Mouse (Mus musculus) forebrain, embryonic 16.5 days (tissue): ENCODE measurements around the gene Mcm7. TPM values are rescaled to one million over a fixed set of nuclear protein-coding genes. Genes with fewer than 3 reads are reported as not detected.
"Not testable (repeated sequence)": the region's sequence is repeated elsewhere in the genome, so short reads cannot be mapped to it uniquely, and the experiment has no call there.

Experiments used
- ATAC-seq: fragments of 200-750 bp; cut with Nextera tagmentation; 2 replicates; pipeline ENCODE4 v1.8.0; 2017; ENCODE audit warnings: mild to moderate bottlenecking, moderate library complexity
- H3K27ac ChIP-seq: fragments of 300-500 bp; sonication (generic); 2 replicates; pipeline ENCODE4 v1.5.1; 2014; ENCODE audit warnings: low read length, control low read depth
- H3K27me3 ChIP-seq: fragments of 300-500 bp; sonication (generic); replicated peaks from 2 replicates; pipeline ENCODE4 v1.6.1; 2014; ENCODE audit warnings: low read length; ENCODE audit not compliant: control insufficient read depth, insufficient read depth
- H3K36me3 ChIP-seq: fragments of 300-500 bp; sonication (generic); 2 replicates; pipeline ENCODE4 v1.6.1; 2014; ENCODE audit not compliant: control insufficient read depth, insufficient read depth
- H3K4me1 ChIP-seq: fragments of 300-500 bp; sonication (generic); replicated peaks from 2 replicates; pipeline ENCODE4 v1.6.1; 2014; ENCODE audit warnings: low read length; ENCODE audit not compliant: control insufficient read depth, insufficient read depth
- H3K4me2 ChIP-seq: fragments of 300-500 bp; sonication (generic); 2 replicates; pipeline ENCODE4 v1.6.1; 2014; ENCODE audit warnings: mild to moderate bottlenecking, low read length, control low read depth
- H3K4me3 ChIP-seq: fragments of 300-500 bp; sonication (generic); replicated peaks from 2 replicates; pipeline ENCODE4 v1.5.1; 2014; ENCODE audit warnings: mild to moderate bottlenecking, low read length, control low read depth
- H3K9ac ChIP-seq: fragments of 300-500 bp; sonication (generic); replicated peaks from 2 replicates; pipeline ENCODE4 v1.6.1; 2014; ENCODE audit warnings: low read depth, low read length, control low read depth
- H3K9me3 ChIP-seq: fragments of 300-500 bp; sonication (generic); 2 replicates; pipeline ENCODE4 v1.6.1; 2016; ENCODE audit warnings: low read length; ENCODE audit not compliant: control insufficient read depth
- WGBS: fragments of 180-500 bp; shearing (Covaris S2); extraction: QIAGEN DNeasy Blood & Tissue Kit; methylation state at CpG from one replicate; pipeline ENCODE4 v1.1.7; 2014; 5-methylcytosine and 5-hydroxymethylcytosine counted together
- polyA plus RNA-seq: library from polyadenylated mRNA; unstranded; fragments of >200 nt; fragmentation: Nextera tagmentation; extraction: Ambion mirVana; gene quantifications from 2 replicates; pipeline ENCODE4 v1.2.1, GENCODE M21; 2015

Mcm7 gene
- 173 and 191 TPM in 2 replicates for polyA plus RNA-seq

DNA sequence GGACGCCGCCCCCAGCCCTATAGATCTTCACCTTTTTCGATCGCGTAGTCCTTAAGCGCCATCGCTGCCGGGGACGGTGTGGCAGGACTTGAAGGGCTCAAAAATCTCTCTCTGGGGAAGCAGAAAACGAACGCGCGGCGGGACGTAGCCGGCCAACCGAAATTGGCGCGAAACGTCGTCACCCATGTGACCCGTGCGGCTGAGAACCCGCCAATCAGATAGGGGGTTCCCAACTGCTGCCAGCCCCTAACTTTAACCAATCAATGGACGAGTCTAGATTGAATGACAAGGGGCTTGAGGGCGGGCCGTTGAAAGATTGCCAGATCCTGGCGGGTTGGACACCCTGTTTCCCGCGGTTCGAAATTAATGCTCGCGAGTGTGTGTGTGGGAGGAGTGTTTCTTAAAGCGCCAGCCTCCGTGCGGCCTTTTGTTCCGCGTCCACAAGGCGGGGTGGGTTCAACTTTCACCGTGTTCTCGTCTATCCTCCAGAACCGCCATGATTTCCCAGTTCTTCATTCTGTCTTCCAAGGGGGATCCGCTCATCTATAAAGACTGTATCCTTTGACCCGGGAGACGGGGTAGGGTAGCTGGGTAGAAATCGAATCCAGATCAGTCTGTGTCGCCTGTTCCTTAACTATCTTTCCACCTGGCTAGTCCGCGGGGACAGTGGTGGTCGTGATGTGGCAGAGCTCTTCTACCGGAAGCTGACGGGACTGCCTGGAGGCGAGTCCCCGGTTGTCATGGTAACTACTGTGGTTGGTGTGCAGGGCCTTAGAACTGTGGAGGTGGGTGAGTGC lies at the start of gene Mcm7, which contains the start of gene Ap4m1:
Mcm7 (minus strand) TSS at position 728 of the 797 bp plus-strand sequence.
Ap4m1 (plus strand) TSS at position 308 of the 797 bp plus-strand sequence.
- Histone ChIP-seq H3K36me3 (peaks cover 13% of the 10 kb centered on the region), H3K27me3 (no peaks in the 10 kb centered on the region), H3K9me3 (no peaks in the 10 kb centered on the region), H3K9ac (peak within 1 kb of the TSS; percentile 82), H3K4me2 (peak within 1 kb of the TSS; percentile 84), H3K4me3 (peak within 1 kb of the TSS; percentile 87), H3K27ac (peak within 1 kb of the TSS; percentile 98), H3K4me1 (peaks cover 26% of the 10 kb centered on the region)
- peak; percentile 93 for ATAC-seq
- 0% methylated on average over 54 of the region's 54 CpGs for WGBS

GRCm38 (mm10) chr5:138219864-138220263 lies 47.6 kb upstream of the Mcm7 start:
- Histone ChIP-seq H3K4me1 (no peaks in the 10 kb centered on the region), H3K36me3 (no peaks in the 10 kb centered on the region), H3K9ac (no peak overlapping the region), H3K9me3 (0 out of 2 replicates have a peak, but pooled peaks cover 2% of the 10 kb centered on the region), H3K27ac (no peak overlapping the region), H3K4me3 (no peak overlapping the region), H3K4me2 (no peak overlapping the region), H3K27me3 (no peaks in the 10 kb centered on the region)
- WGBS = 88% methylated on average over 2 of the region's 2 CpGs
- ATAC-seq = no peak

GRCm38 (mm10) chr5:138216632-138217031 lies 44.4 kb upstream of the Mcm7 start:
- WGBS = 92% methylated on average over 13 of the region's 13 CpGs
- ATAC-seq, H3K4me1 ChIP-seq: not testable (repeated sequence)

GRCm38 (mm10) chr5:138207873-138208272 lies 35.7 kb upstream of the Mcm7 start:
- Histone ChIP-seq H3K9me3 (peaks cover 4% of the 10 kb centered on the region; the same call in 1 of the 2 replicates), H3K27me3 (no peaks in the 10 kb centered on the region), H3K4me1 (no peaks in the 10 kb centered on the region), H3K4me2 (no peak overlapping the region), H3K27ac (no peak overlapping the region), H3K9ac (no peak overlapping the region), H3K36me3 (no peaks in the 10 kb centered on the region), H3K4me3 (no peak overlapping the region)
- no peak for ATAC-seq
- WGBS = 88% methylated on average over 4 of the region's 4 CpGs

More at GRCm38 (mm10) chr5:138216632-138217031, 44.4 kb upstream of the Mcm7 start:
- not testable (repeated sequence) for H3K4me3 ChIP-seq, H3K27me3 ChIP-seq, H3K36me3 ChIP-seq, H3K4me2 ChIP-seq, H3K9me3 ChIP-seq, H3K9ac ChIP-seq, H3K27ac ChIP-seq

- WGBS = 90% methylated on average over 1 of the region's 1 CpGs
- H3K9ac ChIP-seq = no peak overlapping the region
- no peak overlapping the region for H3K4me2 ChIP-seq
- H3K4me3 ChIP-seq = no peak overlapping the region
- H3K27me3 ChIP-seq = no peaks in the 10 kb centered on the region
- no peaks in the 10 kb centered on the region for H3K36me3 ChIP-seq
- H3K9me3 ChIP-seq = peaks cover 4% of the 10 kb centered on the region; the same call in 1 of the 2 replicates
- no peaks in the 10 kb centered on the region for H3K4me1 ChIP-seq
- ATAC-seq = no peak
- H3K27ac ChIP-seq = no peak overlapping the region
Observed at GRCm38 (mm10) chr5:138207253-138207652, 35.0 kb upstream of the Mcm7 start.

DNA sequence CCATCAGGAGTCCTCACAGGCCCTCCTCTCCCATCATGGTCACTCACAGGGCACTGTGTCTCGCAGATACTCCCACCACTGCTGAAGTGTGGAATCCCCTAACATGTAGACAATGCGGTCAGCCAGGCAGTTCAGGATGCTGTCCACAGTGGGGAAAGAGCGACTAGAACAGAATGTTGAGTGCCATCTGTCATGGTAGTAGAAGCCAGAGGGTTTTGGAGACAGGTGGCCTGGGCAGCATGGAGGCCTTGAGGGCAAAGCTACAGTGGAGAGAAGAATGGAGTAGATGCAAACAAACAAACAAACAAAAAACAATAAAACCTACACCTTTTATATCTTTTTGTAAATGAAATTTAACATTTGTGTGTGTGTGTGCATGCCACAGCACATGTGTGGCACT lies 29.9 kb upstream of the Mcm7 start:
- Histone ChIP-seq H3K27me3 (no peaks in the 10 kb centered on the region), H3K4me1 (no peaks in the 10 kb centered on the region), H3K4me2 (no peak overlapping the region), H3K9ac (no peak overlapping the region), H3K9me3 (peaks cover 4% of the 10 kb centered on the region; the same call in 1 of the 2 replicates), H3K27ac (no peak overlapping the region), H3K36me3 (no peaks in the 10 kb centered on the region), H3K4me3 (no peak overlapping the region)
- no peak for ATAC-seq
- WGBS = 83% methylated on average over 3 of the region's 3 CpGs

- no peak overlapping the region for H3K4me3 ChIP-seq
- no peak overlapping the region for H3K9ac ChIP-seq
- H3K4me2 ChIP-seq = no peak overlapping the region
- ATAC-seq = no peak
- whole genome bisulfite sequencing = 4% methylated on average over 1 of the region's 1 CpGs
- H3K36me3 ChIP-seq = no peaks in the 10 kb centered on the region
- peaks cover 2% of the 10 kb centered on the region; the same call in 1 of the 2 replicates for H3K9me3 ChIP-seq
- peaks cover 7% of the 10 kb centered on the region for H3K4me1 ChIP-seq
- no peaks in the 10 kb centered on the region for H3K27me3 ChIP-seq
- no peak overlapping the region for H3K27ac ChIP-seq
Observed at GRCm38 (mm10) chr5:138199576-138199975, 27.4 kb upstream of the Mcm7 start.

DNA sequence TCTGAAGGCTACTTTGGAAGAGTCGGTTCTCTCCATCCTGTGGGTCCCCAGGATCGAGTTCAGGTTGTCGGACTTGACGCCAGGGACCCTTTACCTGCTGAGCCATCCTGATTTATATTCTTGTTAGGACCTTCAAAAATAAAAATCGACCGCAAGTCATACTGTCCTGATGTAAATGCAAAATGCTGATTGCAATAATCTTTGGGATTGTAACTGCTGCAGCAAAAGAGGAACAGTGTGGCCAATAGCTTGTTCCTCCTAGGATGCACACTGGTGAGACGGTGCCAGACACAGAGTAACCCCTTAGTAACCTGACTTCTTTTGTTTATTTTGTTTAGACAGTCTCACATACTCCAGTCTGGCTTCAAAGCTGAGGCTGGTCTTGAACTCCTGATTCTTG lies 23.2 kb upstream of the Mcm7 start:
- Histone ChIP-seq H3K9ac (peak overlapping the region; percentile 86), H3K36me3 (no peaks in the 10 kb centered on the region; the same call in 1 of the 2 replicates), H3K4me2 (peak overlapping the region; percentile 80), H3K4me1 (peaks cover 11% of the 10 kb centered on the region), H3K9me3 (no peaks in the 10 kb centered on the region), H3K27ac (no peak overlapping the region), H3K27me3 (no peaks in the 10 kb centered on the region), H3K4me3 (peak overlapping the region; percentile 66)
- ATAC-seq = no peak
- 72% methylated on average over 7 of the region's 7 CpGs for WGBS

GRCm38 (mm10) chr5:138194755-138195345 lies 22.6 kb upstream of the Mcm7 start:
- H3K4me1 ChIP-seq = peaks cover 11% of the 10 kb centered on the region
- peak; percentile 62 for ATAC-seq
- H3K4me3 ChIP-seq = peak overlapping the region; percentile 66
- WGBS = under 1% methylated on average over 29 of the region's 29 CpGs
- H3K9ac ChIP-seq = peak overlapping the region; percentile 86
- peak overlapping the region; percentile 80 for H3K4me2 ChIP-seq
- H3K27ac ChIP-seq = peak overlapping the region; percentile 84
- no peaks in the 10 kb centered on the region; the same call in 1 of the 2 replicates for H3K36me3 ChIP-seq
- no peaks in the 10 kb centered on the region for H3K27me3 ChIP-seq
- no peaks in the 10 kb centered on the region for H3K9me3 ChIP-seq
